Mouse (Mus musculus): ENCODE results near the gene Egfl8. TPM values are rescaled to one million over a fixed set of nuclear protein-coding genes. Genes with fewer than 3 reads are reported as not detected.

Gene Egfl8
- polyA plus RNA-seq, 1 experiment from 2014 or later, result 3.8 TPM

DNA sequence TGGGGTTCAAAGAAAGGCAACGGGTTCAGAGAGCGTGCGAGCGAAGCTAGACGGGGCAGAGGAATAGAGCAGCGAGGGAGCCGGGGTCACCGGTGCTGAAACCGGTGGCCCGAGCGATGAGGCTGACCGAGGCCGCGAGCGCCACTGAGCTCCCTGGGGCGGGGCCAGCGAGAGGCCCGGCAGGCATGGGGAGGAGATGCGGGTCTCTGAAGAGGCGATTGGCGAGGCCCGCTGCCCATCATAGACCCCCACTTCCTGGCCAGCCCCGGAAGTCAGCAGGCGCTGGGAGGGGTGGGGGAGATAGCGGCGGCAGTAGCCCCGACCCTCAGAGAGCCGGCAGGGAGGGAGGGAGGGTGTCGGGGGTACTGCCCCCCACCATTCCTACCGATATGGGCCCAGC is 10.2 kb downstream of the Egfl8 start:
- peak overlapping the region; percentile 96 for H3K9ac ChIP-seq (ENCODE audit: low read length)
- peaks cover 6% of the 10 kb centered on the region for H3K36me3 ChIP-seq (ENCODE audit: control insufficient read depth, insufficient read depth, low read length)
- H3K27ac ChIP-seq (ENCODE audit: low read length), result peak overlapping the region; percentile 91
- H3K4me3 ChIP-seq (ENCODE audit: low read length), result peak overlapping the region; percentile 88
- WGBS, result under 1% methylated on average over 27 of the region's 30 CpGs
- peaks cover 29% of the 10 kb centered on the region for H3K4me1 ChIP-seq (replicated peaks; ENCODE audit: control insufficient read depth, insufficient read depth, low read length)
- H3K27me3 ChIP-seq (ENCODE audit: control insufficient read depth, insufficient read depth, low read depth, low read length), result no peaks in the 10 kb centered on the region
- H3K4me2 ChIP-seq (ENCODE audit: low read depth, low read length), result peak overlapping the region; percentile 74
- ATAC-seq (ENCODE audit: low read depth), result peak; percentile 55
- no peaks in the 10 kb centered on the region for H3K9me3 ChIP-seq (ENCODE audit: control insufficient read depth, low read length)

GRCm38 (mm10) chr17:34604511-34605237 is 11.1 kb downstream of the Egfl8 start:
- 13% methylated on average over 24 of the region's 24 CpGs for WGBS
- H3K4me2 ChIP-seq (ENCODE audit: low read depth, low read length), result peak overlapping the region; percentile 74
- peaks cover 11% of the 10 kb centered on the region for H3K36me3 ChIP-seq (ENCODE audit: control insufficient read depth, insufficient read depth, low read length)
- H3K4me1 ChIP-seq (replicated peaks; ENCODE audit: control insufficient read depth, insufficient read depth, low read length), result peaks cover 32% of the 10 kb centered on the region
- H3K27me3 ChIP-seq (ENCODE audit: control insufficient read depth, insufficient read depth, low read depth, low read length), result no peaks in the 10 kb centered on the region
- no peak for ATAC-seq (ENCODE audit: low read depth)
- H3K4me3 ChIP-seq (ENCODE audit: low read length), result peak overlapping the region; percentile 88
- no peaks in the 10 kb centered on the region for H3K9me3 ChIP-seq (ENCODE audit: control insufficient read depth, low read length)
- H3K27ac ChIP-seq (ENCODE audit: low read length), result peak overlapping the region; percentile 91
- peak overlapping the region; percentile 96 for H3K9ac ChIP-seq (ENCODE audit: low read length)

DNA sequence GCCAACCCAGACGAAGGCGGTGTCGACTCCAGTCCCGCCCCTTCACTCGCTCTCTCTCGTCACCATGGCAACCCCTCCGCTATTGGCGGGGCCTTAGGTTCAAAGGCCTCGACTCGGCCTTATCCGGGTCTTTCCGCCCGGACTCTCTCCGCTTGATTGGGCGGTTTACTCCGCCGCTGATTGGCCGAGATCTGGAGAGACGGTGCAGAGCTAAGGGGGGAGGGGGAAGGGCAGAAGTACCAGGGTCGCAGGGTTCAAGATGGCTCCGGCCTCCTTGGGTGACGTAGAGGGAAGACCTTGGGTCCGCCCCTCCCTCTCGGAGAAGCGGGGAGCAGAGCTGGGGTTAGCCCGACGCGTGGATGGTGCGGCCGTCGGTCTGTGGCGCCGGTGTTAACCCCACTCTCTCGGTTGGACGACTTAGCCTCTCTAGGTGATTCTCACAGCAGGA is 11.7 kb downstream of the Egfl8 start, which contains the start of gene Agpat1:
Gene Agpat1, plus strand, starts transcription at position 202 of the 448 bp plus-strand sequence.
- Histone ChIP-seq H3K4me2 (ENCODE audit: low read depth, low read length) (peak within 1 kb of the TSS; percentile 88), H3K4me1 (replicated peaks; ENCODE audit: control insufficient read depth, insufficient read depth, low read length) (peaks cover 32% of the 10 kb centered on the region), H3K36me3 (ENCODE audit: control insufficient read depth, insufficient read depth, low read length) (peaks cover 11% of the 10 kb centered on the region), H3K9me3 (ENCODE audit: control insufficient read depth, low read length) (no peaks in the 10 kb centered on the region), H3K27ac (ENCODE audit: low read length) (peak within 1 kb of the TSS; percentile 91), H3K4me3 (ENCODE audit: low read length) (peak within 1 kb of the TSS; percentile 88), H3K27me3 (ENCODE audit: control insufficient read depth, insufficient read depth, low read depth, low read length) (no peaks in the 10 kb centered on the region), H3K9ac (ENCODE audit: low read length) (peak within 1 kb of the TSS; percentile 96)
- 0% methylated on average over 34 of the region's 35 CpGs for WGBS
- peak; percentile 90 for ATAC-seq (ENCODE audit: low read depth)

GRCm38 (mm10) chr17:34603375-34604060 is 12.3 kb downstream of the Egfl8 start, which contains the start of gene Rnf5:
Rnf5 (minus strand) TSS chr17:34603690.
- Histone ChIP-seq H3K4me2 (ENCODE audit: low read depth, low read length) (peak within 1 kb of the TSS; percentile 88), H3K27ac (ENCODE audit: low read length) (peak within 1 kb of the TSS; percentile 91), H3K27me3 (ENCODE audit: control insufficient read depth, insufficient read depth, low read depth, low read length) (no peaks in the 10 kb centered on the region), H3K4me3 (ENCODE audit: low read length) (peak within 1 kb of the TSS; percentile 88), H3K4me1 (replicated peaks; ENCODE audit: control insufficient read depth, insufficient read depth, low read length) (peaks cover 31% of the 10 kb centered on the region), H3K9me3 (ENCODE audit: control insufficient read depth, low read length) (no peaks in the 10 kb centered on the region), H3K36me3 (ENCODE audit: control insufficient read depth, insufficient read depth, low read length) (peaks cover 11% of the 10 kb centered on the region), H3K9ac (ENCODE audit: low read length) (peak within 1 kb of the TSS; percentile 83)
- WGBS, result under 1% methylated on average over 30 of the region's 30 CpGs
- ATAC-seq (ENCODE audit: low read depth), result peak; percentile 93

- Histone ChIP-seq H3K4me2 (ENCODE audit: low read depth, low read length) (no peak overlapping the region), H3K27ac (ENCODE audit: low read length) (no peak overlapping the region), H3K4me1 (replicated peaks; ENCODE audit: control insufficient read depth, insufficient read depth, low read length) (peaks cover 33% of the 10 kb centered on the region), H3K4me3 (ENCODE audit: low read length) (no peak overlapping the region), H3K27me3 (ENCODE audit: control insufficient read depth, insufficient read depth, low read depth, low read length) (no peaks in the 10 kb centered on the region), H3K36me3 (ENCODE audit: control insufficient read depth, insufficient read depth, low read length) (peaks cover 11% of the 10 kb centered on the region), H3K9ac (ENCODE audit: low read length) (no peak overlapping the region), H3K9me3 (ENCODE audit: control insufficient read depth, low read length) (no peaks in the 10 kb centered on the region)
- 75% methylated on average over 12 of the region's 12 CpGs for WGBS
- no peak for ATAC-seq (ENCODE audit: low read depth)
These were observed 14.0 kb downstream of the Egfl8 start for GRCm38 (mm10) chr17:34601796-34602195.

GRCm38 (mm10) chr17:34599891-34600290 is 15.9 kb downstream of the Egfl8 start:
- Histone ChIP-seq H3K36me3 (ENCODE audit: control insufficient read depth, insufficient read depth, low read length) (peaks cover 20% of the 10 kb centered on the region), H3K27ac (ENCODE audit: low read length) (no peak overlapping the region), H3K9ac (ENCODE audit: low read length) (no peak overlapping the region), H3K4me1 (replicated peaks; ENCODE audit: control insufficient read depth, insufficient read depth, low read length) (peaks cover 44% of the 10 kb centered on the region), H3K4me3 (ENCODE audit: low read length) (no peak overlapping the region), H3K9me3 (ENCODE audit: control insufficient read depth, low read length) (no peaks in the 10 kb centered on the region), H3K4me2 (ENCODE audit: low read depth, low read length) (no peak overlapping the region), H3K27me3 (ENCODE audit: control insufficient read depth, insufficient read depth, low read depth, low read length) (no peaks in the 10 kb centered on the region)
- 73% methylated on average over 9 of the region's 9 CpGs for WGBS
- no peak for ATAC-seq (ENCODE audit: low read depth)

- Histone ChIP-seq H3K4me3 (ENCODE audit: low read length) (peak within 1 kb of the TSS; percentile 40), H3K4me1 (replicated peaks; ENCODE audit: control insufficient read depth, insufficient read depth, low read length) (peaks cover 50% of the 10 kb centered on the region)
These were observed 18.1 kb downstream of the Egfl8 start, which contains the start of gene Ager for GRCm38 (mm10) chr17:34597566-34598095. Ager (plus strand) TSS chr17:34597862.

DNA sequence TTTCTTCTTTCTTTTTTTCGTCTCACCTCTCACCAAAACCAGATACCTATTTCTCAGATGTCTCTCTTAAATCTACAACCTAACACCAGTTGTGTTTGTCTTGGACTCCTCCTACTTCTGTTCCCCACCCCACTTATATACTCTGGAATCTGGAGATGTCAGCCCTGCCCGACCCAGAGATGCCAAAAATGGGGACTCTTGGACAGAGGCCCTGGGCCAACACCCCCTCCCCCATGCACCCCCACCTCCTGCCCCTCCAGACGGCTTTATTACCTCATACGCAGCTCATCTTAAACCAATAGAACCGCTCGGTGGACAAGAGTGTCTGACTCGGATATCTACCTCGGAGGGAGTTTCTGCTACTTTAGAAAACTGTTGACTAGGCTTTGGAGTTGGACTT is 19.7 kb downstream of the Egfl8 start:
- Histone ChIP-seq H3K27ac (ENCODE audit: low read length) (peak overlapping the region; percentile 35; the same call in 1 of the 2 replicates), H3K4me3 (ENCODE audit: low read length) (no peak overlapping the region), H3K36me3 (ENCODE audit: control insufficient read depth, insufficient read depth, low read length) (peaks cover 26% of the 10 kb centered on the region), H3K4me2 (ENCODE audit: low read depth, low read length) (no peak overlapping the region; the same call in 1 of the 2 replicates), H3K27me3 (ENCODE audit: control insufficient read depth, insufficient read depth, low read depth, low read length) (no peaks in the 10 kb centered on the region), H3K4me1 (replicated peaks; ENCODE audit: control insufficient read depth, insufficient read depth, low read length) (peaks cover 50% of the 10 kb centered on the region), H3K9me3 (ENCODE audit: control insufficient read depth, low read length) (no peaks in the 10 kb centered on the region), H3K9ac (ENCODE audit: low read length) (no peak overlapping the region)
- 38% methylated on average over 8 of the region's 8 CpGs for WGBS
- no peak for ATAC-seq (ENCODE audit: low read depth)

More at GRCm38 (mm10) chr17:34597566-34598095, 18.1 kb downstream of the Egfl8 start, which contains the start of gene Ager:
- WGBS, result 14% methylated on average over 6 of the region's 6 CpGs
- Histone ChIP-seq H3K27ac (ENCODE audit: low read length) (peak within 1 kb of the TSS; percentile 87), H3K9me3 (ENCODE audit: control insufficient read depth, low read length) (no peaks in the 10 kb centered on the region), H3K27me3 (ENCODE audit: control insufficient read depth, insufficient read depth, low read depth, low read length) (no peaks in the 10 kb centered on the region), H3K9ac (ENCODE audit: low read length) (peak within 1 kb of the TSS; percentile 66), H3K36me3 (ENCODE audit: control insufficient read depth, insufficient read depth, low read length) (peaks cover 29% of the 10 kb centered on the region), H3K4me2 (ENCODE audit: low read depth, low read length) (peak within 1 kb of the TSS; percentile 49)
- peak; percentile 70 for ATAC-seq (ENCODE audit: low read depth)

All from lung, embryonic 16.5 days (tissue).